Mouse (Mus musculus) kidney, postnatal 0 days (tissue): ENCODE measurements around the gene Dnajc16. TPM values are rescaled to one million over a fixed set of nuclear protein-coding genes. Genes with fewer than 3 reads are reported as not detected.
A peak's percentile ranks its signal among the peaks of the same experiment; 100 is the strongest.

Source experiments
- ATAC-seq: fragments of 200-750 bp; cut with Nextera tagmentation; replicated peaks from 2 replicates; pipeline ENCODE4 v1.8.0; 2017; ENCODE audit warnings: low read depth, moderate number of reproducible peaks, moderate TSS enrichment, moderate library complexity; ENCODE audit not compliant: low FRiP score
- DNase-seq: peaks from one replicate; pipeline ENCODE4 v3.0.0-alpha.2; 2016; ENCODE audit warnings: low spot score
- H3K27ac ChIP-seq: fragments of 300-500 bp; sonication (generic); 2 replicates; pipeline ENCODE4 v1.5.1; 2014; ENCODE audit warnings: mild to moderate bottlenecking
- H3K27me3 ChIP-seq: fragments of 300-500 bp; sonication (generic); 2 replicates; pipeline ENCODE4 v1.6.1; 2014; ENCODE audit warnings: low read length, mixed read lengths; ENCODE audit not compliant: insufficient read depth
- H3K36me3 ChIP-seq: fragments of 300-500 bp; sonication (generic); 2 replicates; pipeline ENCODE4 v1.6.1; 2014; ENCODE audit warnings: low read length, mixed read lengths; ENCODE audit not compliant: insufficient read depth
- H3K4me1 ChIP-seq: fragments of 300-500 bp; sonication (generic); replicated peaks from 2 replicates; pipeline ENCODE4 v1.6.1; 2014; ENCODE audit warnings: antibody characterized with exemption, low read length, mixed read lengths; ENCODE audit not compliant: insufficient read depth
- H3K4me2 ChIP-seq: fragments of 300-500 bp; sonication (generic); 2 replicates; pipeline ENCODE4 v1.6.1; 2014; ENCODE audit warnings: mild to moderate bottlenecking, low read length, moderate library complexity, mixed read lengths
- H3K4me3 ChIP-seq: fragments of 300-500 bp; sonication (generic); replicated peaks from 2 replicates; pipeline ENCODE4 v1.5.1; 2014; ENCODE audit warnings: low read depth, low read length
- H3K9ac ChIP-seq: fragments of 300-500 bp; sonication (generic); 2 replicates; pipeline ENCODE4 v1.6.1; 2014; ENCODE audit warnings: low read depth, low read length
- H3K9me3 ChIP-seq: fragments of 300-500 bp; sonication (generic); replicated peaks from 2 replicates; pipeline ENCODE4 v1.6.1; 2016; ENCODE audit warnings: low read length, inconsistent platforms, mixed read lengths
- CTCF ChIP-seq: IDR thresholded peaks from 2 replicates; pipeline ENCODE4 v1.5.1; 2016; ENCODE audit warnings: antibody characterized with exemption, low read depth, mild to moderate bottlenecking, moderate library complexity
- WGBS: fragments of 180-500 bp; shearing (Covaris S2); extraction: QIAGEN DNeasy Blood & Tissue Kit; methylation state at CpG from one replicate; pipeline ENCODE4 v1.1.7; 2014; 5-methylcytosine and 5-hydroxymethylcytosine counted together
- polyA plus RNA-seq: library from polyadenylated mRNA; unstranded; fragments of >200 nt; fragmentation: Nextera tagmentation; extraction: Ambion mirVana; gene quantifications from 2 replicates; pipeline ENCODE4 v1.2.1, GENCODE M21; 2015

Gene Dnajc16
- polyA plus RNA-seq, 1 experiment from 2014 or later: 5.2 TPM

DNA sequence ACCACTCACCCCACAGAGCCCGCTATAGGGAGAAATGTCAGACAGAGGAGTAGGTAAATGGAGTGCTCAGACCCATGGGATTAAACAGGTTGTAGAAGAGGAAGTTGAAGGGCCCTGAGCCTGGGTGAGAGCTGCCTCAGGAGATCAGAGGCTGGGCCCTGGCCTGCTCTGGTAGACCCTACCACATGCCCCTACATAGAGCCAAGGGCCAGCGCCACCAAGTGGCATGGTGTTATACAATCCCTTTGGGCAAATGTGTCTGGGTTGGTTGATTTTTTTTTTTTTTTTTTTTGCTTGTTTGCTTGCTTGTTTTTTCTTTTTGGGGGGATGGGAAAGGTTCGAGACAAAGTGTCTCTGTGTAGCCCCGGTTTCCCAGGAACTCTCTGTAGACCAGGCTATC, 13.4 kb upstream of the Dnajc16 start:
- no peaks in the 10 kb centered on the region for H3K9me3 ChIP-seq
- WGBS: 95% methylated on average over 4 of the region's 4 CpGs
- no peaks in the 10 kb centered on the region for H3K27me3 ChIP-seq
- DNase-seq (no peak), ATAC-seq (no peak)
- no peak overlapping the region for H3K4me2 ChIP-seq
- no peak overlapping the region for H3K9ac ChIP-seq
- H3K4me1 ChIP-seq: no peaks in the 10 kb centered on the region
- peaks cover 43% of the 10 kb centered on the region for H3K36me3 ChIP-seq
- no peak overlapping the region for H3K4me3 ChIP-seq
- TF ChIP-seq CTCF: no peak; the same call in 1 of the 2 replicates
- no peak overlapping the region for H3K27ac ChIP-seq

DNA sequence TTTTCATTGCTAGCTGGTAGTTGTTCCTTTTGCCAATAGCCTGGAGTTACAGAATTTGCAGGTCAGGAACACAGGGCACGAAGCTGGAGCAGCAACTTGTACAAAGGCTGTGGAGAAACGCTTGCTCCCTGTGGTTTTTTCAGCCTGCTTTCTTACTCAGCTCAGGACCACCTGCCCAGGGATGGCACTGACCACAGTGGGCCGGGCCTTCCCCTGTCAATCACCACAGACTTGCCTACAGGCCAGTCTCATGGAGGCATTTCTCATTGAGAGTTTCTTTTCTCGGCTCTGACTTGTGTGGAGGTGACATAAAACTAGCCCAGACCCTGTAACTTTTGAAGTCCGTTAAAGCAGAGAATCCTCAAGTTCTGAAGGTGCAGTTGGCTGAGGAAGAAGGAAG, 6.8 kb upstream of the Dnajc16 start:
- WGBS: 91% methylated on average over 5 of the region's 5 CpGs
- H3K4me1 ChIP-seq: peaks cover 9% of the 10 kb centered on the region; the same call in 1 of the 2 replicates
- H3K27ac ChIP-seq: no peak overlapping the region
- H3K27me3 ChIP-seq: no peaks in the 10 kb centered on the region
- 0 out of 2 replicates have a peak, but pooled peaks cover 6% of the 10 kb centered on the region for H3K36me3 ChIP-seq
- DNase-seq (no peak), ATAC-seq (no peak)
- H3K4me3 ChIP-seq: no peak overlapping the region
- no peak overlapping the region for H3K9ac ChIP-seq
- TF ChIP-seq CTCF: no peak
- no peak overlapping the region for H3K4me2 ChIP-seq
- no peaks in the 10 kb centered on the region for H3K9me3 ChIP-seq

DNA sequence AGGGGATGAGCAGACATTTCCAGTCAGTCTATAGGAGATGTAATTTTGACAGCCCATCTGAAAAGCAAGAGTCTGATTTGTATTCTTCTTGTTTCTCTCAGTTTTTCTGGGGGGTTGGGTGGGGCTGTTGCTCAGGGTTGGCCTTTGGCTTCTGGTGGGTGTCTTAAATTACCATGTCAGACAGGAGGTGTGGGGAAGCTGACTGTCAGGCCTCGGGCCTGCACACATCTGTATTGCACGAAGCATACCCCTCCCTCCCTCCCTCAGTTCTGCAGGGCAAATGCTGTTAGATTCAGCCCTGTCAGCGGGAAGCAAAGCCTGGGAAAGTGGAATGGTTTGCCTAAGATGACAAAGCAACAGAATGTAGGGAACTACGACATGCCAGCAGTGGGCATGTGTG, 6.2 kb upstream of the Dnajc16 start:
- 0 out of 2 replicates have a peak, but pooled peaks cover 6% of the 10 kb centered on the region for H3K36me3 ChIP-seq
- TF ChIP-seq CTCF: no peak
- H3K27ac ChIP-seq: no peak overlapping the region
- H3K4me2 ChIP-seq: no peak overlapping the region
- no peak for DNase-seq
- H3K4me1 ChIP-seq: peaks cover 9% of the 10 kb centered on the region; the same call in 1 of the 2 replicates
- H3K27me3 ChIP-seq: no peaks in the 10 kb centered on the region
- ATAC-seq: no peak
- WGBS: 67% methylated on average over 4 of the region's 4 CpGs
- H3K4me3 ChIP-seq: no peak overlapping the region
- H3K9ac ChIP-seq: no peak overlapping the region
- H3K9me3 ChIP-seq: no peaks in the 10 kb centered on the region

DNA sequence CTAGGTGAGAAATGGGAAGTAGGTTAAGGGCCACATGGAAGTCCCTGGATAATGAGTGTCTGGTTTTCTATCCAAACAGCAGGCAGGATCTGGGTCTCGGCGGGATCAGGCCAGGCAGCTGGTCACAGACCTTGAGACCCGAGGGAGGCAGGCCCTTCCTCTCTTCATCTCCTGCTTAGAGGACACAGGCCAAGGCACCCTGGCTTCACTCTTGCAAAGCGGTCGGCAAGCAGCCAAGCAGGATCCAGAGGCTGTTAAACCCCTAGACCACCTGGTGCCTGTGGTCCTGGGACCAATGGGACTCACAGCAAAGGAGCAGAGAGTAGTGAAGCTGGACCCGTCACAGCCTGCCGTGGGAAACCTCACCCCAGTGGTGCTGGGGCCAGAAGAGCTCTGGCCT, 5.6 kb upstream of the Dnajc16 start:
- Histone ChIP-seq H3K9ac (no peak overlapping the region), H3K27me3 (no peaks in the 10 kb centered on the region), H3K4me1 (peaks cover 9% of the 10 kb centered on the region; the same call in 1 of the 2 replicates), H3K4me2 (no peak overlapping the region), H3K4me3 (no peak overlapping the region), H3K27ac (no peak overlapping the region), H3K9me3 (no peaks in the 10 kb centered on the region), H3K36me3 (0 out of 2 replicates have a peak, but pooled peaks cover 6% of the 10 kb centered on the region)
- TF ChIP-seq CTCF: no peak
- no peak for DNase-seq
- no peak for ATAC-seq
- WGBS: 70% methylated on average over 7 of the region's 7 CpGs

DNA sequence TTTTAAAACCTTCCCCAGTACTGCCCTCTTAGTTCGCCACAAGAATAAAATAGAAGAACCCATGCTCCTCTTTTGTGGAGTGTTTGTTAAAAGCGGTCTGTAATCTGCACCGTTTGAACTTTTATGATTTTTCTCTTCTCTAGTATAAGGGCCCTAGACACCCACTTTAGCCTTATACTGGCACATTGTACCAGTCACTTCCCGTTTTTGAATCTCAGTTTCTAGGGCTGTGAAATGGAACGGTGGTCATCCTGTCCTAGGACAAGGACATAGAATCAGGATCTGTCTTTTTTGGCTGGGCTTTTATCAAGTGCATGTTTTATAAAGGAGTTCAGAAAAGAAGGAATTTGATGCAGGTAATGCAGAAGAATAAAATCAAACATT, 3.4 kb upstream of the Dnajc16 start:
- H3K9me3 ChIP-seq: no peaks in the 10 kb centered on the region
- TF ChIP-seq CTCF: no peak

DNA sequence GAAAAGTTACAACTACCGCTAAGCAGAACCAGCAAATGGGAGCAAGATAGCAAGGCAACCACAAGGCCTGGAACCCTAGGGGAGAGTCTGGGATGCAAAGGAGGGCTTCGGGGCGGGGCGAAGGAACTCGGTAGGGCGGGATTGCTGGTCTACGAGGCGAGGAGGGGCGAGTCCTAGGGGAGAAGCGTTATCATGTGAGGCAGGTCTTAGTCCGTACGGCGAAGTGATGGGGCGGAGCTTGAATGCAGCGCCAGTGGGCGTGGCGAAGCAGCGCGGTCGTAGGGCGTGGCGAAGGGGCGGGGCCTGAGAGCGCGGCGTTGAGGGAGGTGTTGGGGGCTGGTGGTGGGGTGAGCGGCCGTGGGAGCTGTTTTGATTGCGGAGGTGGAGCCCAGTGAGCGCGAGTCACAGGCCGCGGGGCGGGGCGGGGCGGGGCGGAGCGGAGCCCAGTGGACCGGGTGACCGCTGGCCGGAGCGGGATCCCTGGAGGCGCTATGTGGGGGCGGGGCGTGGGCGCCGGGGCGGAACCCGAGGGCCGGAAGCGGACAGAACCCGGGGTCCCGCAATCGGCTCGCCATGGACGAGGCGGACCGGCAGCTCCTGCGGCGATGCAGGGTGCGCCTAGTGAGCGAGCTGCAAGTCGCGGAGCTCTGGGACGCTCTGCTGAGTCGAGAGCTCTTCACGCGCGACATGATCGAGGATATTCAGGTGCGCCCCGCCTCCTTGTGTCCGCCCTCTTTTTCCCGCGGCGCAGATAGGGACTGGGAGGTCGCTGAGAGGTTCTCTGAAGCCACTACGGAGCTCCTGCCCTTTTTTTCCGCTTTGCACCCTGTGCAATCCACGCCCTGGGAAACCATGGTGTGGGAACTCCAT, 2.8 kb upstream of the Dnajc16 start, which contains the start of gene Casp9:
Gene Casp9, plus strand, starts transcription at position 331 of the 870 bp plus-strand sequence.
- Histone ChIP-seq H3K27me3 (no peaks in the 10 kb centered on the region), H3K4me3 (peak within 1 kb of the TSS; percentile 58), H3K9me3 (no peaks in the 10 kb centered on the region), H3K36me3 (0 out of 2 replicates have a peak, but pooled peaks cover 6% of the 10 kb centered on the region), H3K27ac (peak within 1 kb of the TSS; percentile 98), H3K4me1 (peaks cover 9% of the 10 kb centered on the region; the same call in 1 of the 2 replicates), H3K9ac (peak within 1 kb of the TSS; percentile 64), H3K4me2 (peak within 1 kb of the TSS; percentile 61)
- DNase-seq (peak; percentile 99), ATAC-seq (peak; percentile 82)
- WGBS: under 1% methylated on average over 59 of the region's 80 CpGs
- TF ChIP-seq CTCF: 0 out of 2 replicates have a peak, but pooled peaks have one; percentile 12

More for the DNA sequence above, 3.4 kb upstream of the Dnajc16 start:
- Histone ChIP-seq H3K4me3 (peak overlapping the region; percentile 58), H3K9ac (peak overlapping the region; percentile 64), H3K27me3 (no peaks in the 10 kb centered on the region), H3K36me3 (0 out of 2 replicates have a peak, but pooled peaks cover 6% of the 10 kb centered on the region), H3K27ac (peak overlapping the region; percentile 98), H3K4me1 (peaks cover 9% of the 10 kb centered on the region; the same call in 1 of the 2 replicates), H3K4me2 (peak overlapping the region; percentile 61)
- DNase-seq (no peak), ATAC-seq (no peak)
- 4% methylated on average over 5 of the region's 5 CpGs for WGBS
